Mouse (Mus musculus) CH12.LX (cell line): ENCODE results near the gene Atxn7l3. TPM values are rescaled to one million over a fixed set of nuclear protein-coding genes. Genes with fewer than 3 reads are reported as not detected.

ENCODE experiments used
- DNase-seq: peaks from one replicate; pipeline ENCODE4 v3.0.0-alpha.2; 2013; ENCODE audit errors: extremely low read depth
- H3K27ac ChIP-seq: 2 replicates; pipeline ENCODE4 v1.5.1; 2012; ENCODE audit warnings: low read depth, mild to moderate bottlenecking, control low read depth, moderate library complexity; ENCODE audit not compliant: insufficient read depth
- H3K27me3 ChIP-seq: replicated peaks from 2 replicates; pipeline ENCODE3; 2012; ENCODE audit warnings: inconsistent platforms
- H3K36me3 ChIP-seq, 2 experiments: replicated peaks in 1 of 2; 2 replicates each; pipeline versions ENCODE3 to v1.6.1; 2012; ENCODE audit warnings: inconsistent platforms in 1 of 2, low read length in 1 of 2, mild to moderate bottlenecking in 1 of 2, mixed read lengths in 1 of 2, moderate library complexity in 1 of 2; ENCODE audit not compliant: control insufficient read depth in 1 of 2, insufficient read depth in 1 of 2
- H3K4me1 ChIP-seq, 2 experiments: 2 replicates each; pipeline ENCODE4 v1.6.1; 2012; ENCODE audit warnings: inconsistent platforms in 1 of 2, moderate library complexity in 1 of 2; ENCODE audit not compliant: insufficient read depth in 2 of 2, control insufficient read depth in 1 of 2
- H3K4me2 ChIP-seq: 2 replicates; pipeline ENCODE4 v1.6.1; 2012; ENCODE audit warnings: low read depth, mild to moderate bottlenecking, control low read depth; ENCODE audit not compliant: poor library complexity, insufficient read depth, severe bottlenecking
- H3K4me3 ChIP-seq, 3 experiments: fragments of 150-350 bp in 1 of 3; sonication (generic) in 1 of 3; replicated peaks in 1 of 3; 2 replicates each; pipeline versions ENCODE3 to v1.5.1; 2011 to 2012; ENCODE audit warnings: low read depth in 2 of 3, low read length in 2 of 3, mild to moderate bottlenecking in 2 of 3, moderate library complexity in 2 of 3, control low read depth in 1 of 3, improper control_type of control experiment in 1 of 3, inconsistent platforms in 1 of 3, mixed read lengths in 1 of 3; ENCODE audit not compliant: poor library complexity in 1 of 3
- H3K79me2 ChIP-seq: replicated peaks from 2 replicates; pipeline ENCODE4 v1.6.1; 2012; ENCODE audit warnings: mild to moderate bottlenecking, moderate library complexity; ENCODE audit not compliant: control insufficient read depth, poor library complexity, insufficient read depth, severe bottlenecking; ENCODE audit errors: extremely low read depth
- H3K9ac ChIP-seq: 2 replicates; pipeline ENCODE4 v1.6.1; 2012; ENCODE audit warnings: low read depth, mild to moderate bottlenecking, control low read depth, moderate library complexity; ENCODE audit not compliant: insufficient read depth
- H3K9me3 ChIP-seq: replicated peaks from 2 replicates; pipeline ENCODE3; 2012; ENCODE audit warnings: low read length, inconsistent platforms, mixed read lengths
- BHLHE40 ChIP-seq: IDR thresholded peaks from 2 replicates; pipeline ENCODE4 v1.6.1; 2011; ENCODE audit warnings: mild to moderate bottlenecking, low read depth, low read length, improper control_type of control experiment
- CHD1 ChIP-seq: IDR thresholded peaks from 2 replicates; pipeline ENCODE4 v1.6.1; 2012; ENCODE audit warnings: low read depth, low read length, improper control_type of control experiment, inconsistent platforms
- CHD2 ChIP-seq: IDR thresholded peaks from 2 replicates; pipeline ENCODE4 v1.6.1; 2011; ENCODE audit warnings: low read length, improper control_type of control experiment
- CTCF ChIP-seq, 2 experiments: IDR thresholded peaks in 1 of 2; conservative IDR thresholded peaks in 1 of 2; 2 replicates each; pipeline ENCODE4 v1.5.1; 2011 to 2012; ENCODE audit warnings: low read depth in 2 of 2, low read length in 2 of 2, improper control_type of control experiment in 1 of 2, inconsistent platforms in 1 of 2, mild to moderate bottlenecking in 1 of 2, moderate library complexity in 1 of 2
- E2F4 ChIP-seq: IDR thresholded peaks from 2 replicates; pipeline ENCODE4 v1.6.1; 2011; ENCODE audit warnings: low read depth, low read length, improper control_type of control experiment; ENCODE audit not compliant: insufficient replicate concordance
- ELF1 ChIP-seq: IDR thresholded peaks from 2 replicates; pipeline ENCODE4 v1.6.1; 2014; ENCODE audit warnings: low read depth, mild to moderate bottlenecking, inconsistent platforms, low read length, improper control_type of control experiment
- ETS1 ChIP-seq: conservative IDR thresholded peaks from 2 replicates; pipeline ENCODE4 v1.6.1; 2012; ENCODE audit warnings: low read depth, mild to moderate bottlenecking, inconsistent platforms, low read length, improper control_type of control experiment, moderate library complexity
- HCFC1 ChIP-seq: IDR thresholded peaks from 2 replicates; pipeline ENCODE4 v1.6.1; 2012; ENCODE audit warnings: low read depth, mild to moderate bottlenecking, inconsistent platforms, low read length, improper control_type of control experiment
- JUN ChIP-seq: IDR thresholded peaks from 2 replicates; pipeline ENCODE4 v1.6.1; 2011; ENCODE audit warnings: low read depth, mild to moderate bottlenecking, low read length, improper control_type of control experiment, moderate library complexity; ENCODE audit not compliant: insufficient read depth
- JUND ChIP-seq: conservative IDR thresholded peaks from 2 replicates; pipeline ENCODE4 v1.6.1; 2011; ENCODE audit warnings: low read depth, low read length, improper control_type of control experiment
- KAT2A ChIP-seq: IDR thresholded peaks from 2 replicates; pipeline ENCODE4 v1.6.1; 2012; ENCODE audit warnings: low read length, improper control_type of control experiment, inconsistent platforms; ENCODE audit not compliant: insufficient replicate concordance
- MAX ChIP-seq: IDR thresholded peaks from 2 replicates; pipeline ENCODE4 v1.6.1; 2011; ENCODE audit warnings: low read length, improper control_type of control experiment
- MAZ ChIP-seq: IDR thresholded peaks from 2 replicates; pipeline ENCODE4 v1.6.1; 2012; ENCODE audit warnings: low read depth, mild to moderate bottlenecking, inconsistent platforms, low read length, improper control_type of control experiment, moderate library complexity
- MEF2A ChIP-seq: IDR thresholded peaks from 2 replicates; pipeline ENCODE4 v1.6.1; 2014; ENCODE audit warnings: low read depth, mild to moderate bottlenecking, inconsistent platforms, low read length, improper control_type of control experiment, borderline replicate concordance
- MXI1 ChIP-seq: IDR thresholded peaks from 2 replicates; pipeline ENCODE4 v1.6.1; 2011; ENCODE audit warnings: mild to moderate bottlenecking, low read depth, low read length, improper control_type of control experiment
- MYC ChIP-seq: IDR thresholded peaks from 2 replicates; pipeline ENCODE4 v1.6.1; 2011; ENCODE audit warnings: low read depth, mild to moderate bottlenecking, improper control_type of control experiment, low read length
- NELFE ChIP-seq: IDR thresholded peaks from 2 replicates; pipeline ENCODE4 v1.6.1; 2011; ENCODE audit warnings: low read depth, low read length, improper control_type of control experiment
- NRF1 ChIP-seq: IDR thresholded peaks from 2 replicates; pipeline ENCODE4 v1.6.1; 2014; ENCODE audit warnings: low read depth, mild to moderate bottlenecking, inconsistent platforms, low read length, improper control_type of control experiment, moderate library complexity
- PAX5 ChIP-seq: IDR thresholded peaks from 2 replicates; pipeline ENCODE4 v1.6.1; 2012; ENCODE audit warnings: low read length, inconsistent platforms, mixed read lengths
- POLR2A ChIP-seq: IDR thresholded peaks from 2 replicates; pipeline ENCODE4 v1.6.1; 2011; ENCODE audit warnings: low read depth, mild to moderate bottlenecking, improper control_type of control experiment, low read length
- POLR2AphosphoS2 ChIP-seq: IDR thresholded peaks from 2 replicates; pipeline ENCODE4 v1.6.1; 2011; ENCODE audit warnings: low read depth, low read length, improper control_type of control experiment
- RAD21 ChIP-seq: IDR thresholded peaks from 2 replicates; pipeline ENCODE4 v1.6.1; 2011; ENCODE audit warnings: low read depth, mild to moderate bottlenecking, low read length, improper control_type of control experiment, moderate library complexity
- SIN3A ChIP-seq: IDR thresholded peaks from 2 replicates; pipeline ENCODE4 v1.6.1; 2012; ENCODE audit warnings: low read length, improper control_type of control experiment, inconsistent platforms
- SMC3 ChIP-seq: IDR thresholded peaks from 2 replicates; pipeline ENCODE4 v1.6.1; 2011; ENCODE audit warnings: low read depth, low read length, improper control_type of control experiment
- TBP ChIP-seq: conservative IDR thresholded peaks from 2 replicates; pipeline ENCODE4 v1.6.1; 2011; ENCODE audit warnings: low read depth, low read length, improper control_type of control experiment
- UBTF ChIP-seq: IDR thresholded peaks from 2 replicates; pipeline ENCODE4 v1.6.1; 2012; ENCODE audit warnings: low read depth, mild to moderate bottlenecking, inconsistent platforms, low read length, improper control_type of control experiment, moderate library complexity
- USF1 ChIP-seq: IDR thresholded peaks from 2 replicates; pipeline ENCODE4 v1.6.1; 2014; ENCODE audit warnings: low read depth, mild to moderate bottlenecking, inconsistent platforms, low read length, improper control_type of control experiment
- USF2 ChIP-seq: conservative IDR thresholded peaks from 2 replicates; pipeline ENCODE4 v1.6.1; 2011; ENCODE audit warnings: low read depth, low read length, improper control_type of control experiment
- ZC3H11A ChIP-seq: IDR thresholded peaks from 2 replicates; pipeline ENCODE4 v1.6.1; 2012; ENCODE audit warnings: low read depth, mild to moderate bottlenecking, inconsistent platforms, low read length, improper control_type of control experiment
- ZMIZ1 ChIP-seq: IDR thresholded peaks from 2 replicates; pipeline ENCODE4 v1.6.1; 2012; ENCODE audit warnings: low read depth, mild to moderate bottlenecking, inconsistent platforms, low read length, improper control_type of control experiment
- ZNF384 ChIP-seq: IDR thresholded peaks from 2 replicates; pipeline ENCODE4 v1.6.1; 2012; ENCODE audit warnings: low read depth, low read length, improper control_type of control experiment, inconsistent platforms
- dilution Hi-C: fragments of 300-500 bp; cut with MboI; formaldehyde crosslinking; loops from 2 replicates; pipeline ENCODE4 v1.14.3; 2020; ENCODE audit warnings: low sequenced_read_pairs; ENCODE audit not compliant: extremely low pct_unique_long_range_greater_than_20kb, extremely low pct_ligation_motif_present
- in situ Hi-C: fragments of 300-500 bp; cut with MboI; formaldehyde crosslinking; loops from 3 replicates; pipeline ENCODE4 v1.14.3; 2019; ENCODE audit warnings: low sequenced_read_pairs, low pct_ligation_motif_present, low pct_unique_long_range_greater_than_20kb, mixed read lengths
- polyA plus RNA-seq: library from polyadenylated mRNA; unstranded; fragments of >175 nt; gene quantifications from 2 replicates; pipeline ENCODE4 v1.2.1, GENCODE M21; 2012; ENCODE audit warnings: low read depth; ENCODE audit not compliant: insufficient read length
- total RNA-seq, 2 experiments: library from RNA; depleted of rRNA; stranded (reverse); fragments of 300-350 nt in 1 of 2; fragments of >200 nt in 1 of 2; gene quantifications; 2 replicates each; pipeline ENCODE4 v1.2.3; 2012 to 2014

Gene Atxn7l3
- total and polyA plus RNA-seq, 3 experiments = 40.7 to 59.0 (median 46.6) TPM

- TF ChIP-seq HCFC1 (peak; percentile 68), ELF1 (peak; percentile 63; the same call in 1 of the 2 replicates), ZC3H11A (no peak), SIN3A (peak; percentile 80; the same call in 1 of the 2 replicates), JUN (no peak), CTCF (conservative IDR thresholded peaks at IDR 0.05 in 1 of 2, IDR thresholded peaks at IDR 0.05 in 1 of 2; ENCODE audit: low read depth in 2 of 2, low read length in 2 of 2) (peak in 1 of 2 experiments; percentile 34; a peak in 2 of 4 replicates), MYC (peak; percentile 85), MAX (peak; percentile 80), ZNF384 (peak; percentile 99), MEF2A (peak; percentile 45)
These were observed 20.3 kb upstream of the Atxn7l3 start (continued) for GRCm38 (mm10) chr11:102316572-102317297.

- Histone ChIP-seq H3K9ac (peak overlapping the region; percentile 65), H3K9me3 (no peaks in the 10 kb centered on the region), H3K27me3 (no peaks in the 10 kb centered on the region), H3K4me2 (peak overlapping the region; percentile 61), H3K79me2 (peaks cover 42% of the 10 kb centered on the region), H3K36me3 (peaks cover 39 to 44% of the 10 kb centered on the region in 2 experiments), H3K4me1 (peaks cover 15 to 51% of the 10 kb centered on the region in 2 experiments), H3K4me3 (peak overlapping the region; percentile 65 to 78 (median 75)), H3K27ac (peak overlapping the region; percentile 74)
- DNase-seq = peak; percentile 92
- in situ Hi-C loops = no loop called here
- dilution Hi-C loops = loop anchor here (25.0 kb wide), 1 partner anchor 96 kb away; the partner anchor contains the start of gene Slc25a39
- TF ChIP-seq JUND (0 out of 2 replicates have a peak, but pooled peaks have one; percentile 37), ZMIZ1 (0 out of 2 replicates have a peak, but pooled peaks have one; percentile 23), CTCF (conservative IDR thresholded peaks at IDR 0.05 in 1 of 2, IDR thresholded peaks at IDR 0.05 in 1 of 2; ENCODE audit: low read depth in 2 of 2, low read length in 2 of 2) (no peak), MAZ (peak; percentile 83; the same call in 1 of the 2 replicates), MXI1 (peak; percentile 87), NRF1 (0 out of 2 replicates have a peak, but pooled peaks have one; percentile 27), PAX5 (no peak), USF1 (peak; percentile 92), CHD1 (peak; percentile 73), SMC3 (no peak), UBTF (0 out of 2 replicates have a peak, but pooled peaks have one; percentile 47), BHLHE40 (peak; percentile 88), MEF2A (peak; percentile 51; the same call in 1 of the 2 replicates), ZNF384 (peak; percentile 52; the same call in 1 of the 2 replicates), USF2 (peak; percentile 88), JUN (no peak; the same call in 1 of the 2 replicates), MYC (peak; percentile 82), E2F4 (no peak), TBP (peak; percentile 86), RAD21 (no peak), KAT2A (0 out of 2 replicates have a peak, but pooled peaks have one; percentile 13), CHD2 (peak; percentile 76), NELFE (peak; percentile 48; the same call in 1 of the 2 replicates), SIN3A (peak; percentile 95), ETS1 (peak; percentile 83), ZC3H11A (no peak), POLR2AphosphoS2 (peak; percentile 73; the same call in 1 of the 2 replicates), POLR2A (peak; percentile 74)
These were observed 19.5 kb upstream of the Atxn7l3 start for GRCm38 (mm10) chr11:102315690-102316571.
